Mouse (Mus musculus): ENCODE data around the gene Gm7168. TPM values are rescaled to one million over a fixed set of nuclear protein-coding genes. Genes with fewer than 3 reads are reported as not detected.
"Not testable (repeated sequence)": the region's sequence is repeated elsewhere in the genome, so short reads cannot be mapped to it uniquely, and the experiment has no call there.

Gm7168 gene
- polyA plus RNA-seq, 1 experiment from 2014 or later = not detected

DNA sequence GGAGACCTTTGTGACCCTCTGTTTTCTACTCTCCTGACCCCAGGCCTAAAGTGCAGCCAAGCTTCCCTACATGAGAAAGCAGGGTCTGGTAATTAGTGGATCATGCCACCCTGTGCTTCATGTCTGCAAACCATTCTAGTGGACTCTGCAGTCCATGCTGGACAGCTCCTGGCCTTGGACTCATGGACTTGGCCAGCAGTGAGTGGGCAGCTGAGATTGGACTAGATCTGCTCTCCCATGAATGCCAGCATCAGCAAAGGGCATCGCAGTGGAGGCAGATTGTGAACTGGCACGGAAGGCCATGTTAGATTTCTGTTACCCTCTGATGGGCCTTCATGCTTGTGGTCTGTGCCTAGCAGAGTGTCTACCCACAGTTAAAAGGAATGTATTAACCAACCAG is 12.8 kb upstream of the Gm7168 start:
- H3K4me1 ChIP-seq; H3K4me2 ChIP-seq; H3K4me3 ChIP-seq; H3K36me3 ChIP-seq; H3K27ac ChIP-seq; H3K9ac ChIP-seq; H3K9me3 ChIP-seq (replicated peaks); H3K27me3 ChIP-seq (replicated peaks); ATAC-seq: not testable (repeated sequence)
- WGBS (ENCODE audit: insufficient replicate concordance) = 80% methylated on average over 2 of the region's 2 CpGs

GRCm38 (mm10) chr17:13937787-13938186 is 10.4 kb upstream of the Gm7168 start:
- Histone ChIP-seq H3K9me3 (replicated peaks) (no peaks in the 10 kb centered on the region), H3K4me3 (no peak overlapping the region), H3K27me3 (replicated peaks) (no peaks in the 10 kb centered on the region), H3K4me1 (no peaks in the 10 kb centered on the region), H3K9ac (no peak overlapping the region), H3K36me3 (no peaks in the 10 kb centered on the region), H3K4me2 (no peak overlapping the region), H3K27ac (no peak overlapping the region)
- 82% methylated on average over 4 of the region's 4 CpGs for WGBS (ENCODE audit: insufficient replicate concordance)
- ATAC-seq = no peak

DNA sequence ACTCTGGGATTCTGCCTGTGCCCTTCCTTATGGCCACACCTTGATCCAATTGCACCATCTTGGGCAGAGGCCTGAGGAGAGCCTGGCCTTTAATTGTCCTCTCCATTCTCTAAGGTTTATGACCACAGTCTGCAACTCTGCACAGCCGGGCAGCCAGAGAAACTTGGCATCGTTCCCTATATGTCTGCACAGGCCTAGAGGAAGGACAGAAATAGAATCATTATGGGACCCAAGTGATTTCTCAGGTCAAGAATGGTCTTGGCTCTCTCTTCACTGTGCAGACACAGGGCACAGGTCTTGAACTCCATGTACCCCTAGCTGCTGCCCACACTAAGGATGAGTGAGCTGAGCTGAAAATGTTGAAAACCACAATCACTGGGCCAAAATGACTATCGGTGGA is 9.5 kb upstream of the Gm7168 start:
- WGBS (ENCODE audit: insufficient replicate concordance) = 73% methylated on average over 3 of the region's 3 CpGs
- no peaks in the 10 kb centered on the region for H3K27me3 ChIP-seq (replicated peaks)
- no peak overlapping the region for H3K27ac ChIP-seq
- no peak overlapping the region for H3K4me3 ChIP-seq
- no peaks in the 10 kb centered on the region for H3K36me3 ChIP-seq
- H3K4me2 ChIP-seq = no peak overlapping the region
- no peaks in the 10 kb centered on the region for H3K9me3 ChIP-seq (replicated peaks)
- no peak for ATAC-seq
- no peak overlapping the region for H3K9ac ChIP-seq
- no peaks in the 10 kb centered on the region for H3K4me1 ChIP-seq

GRCm38 (mm10) chr17:13939231-13939630 is 8.9 kb upstream of the Gm7168 start:
- not testable (repeated sequence) for H3K27ac ChIP-seq; H3K27me3 ChIP-seq (replicated peaks); H3K4me2 ChIP-seq; H3K4me3 ChIP-seq; H3K4me1 ChIP-seq; H3K9me3 ChIP-seq (replicated peaks); ATAC-seq; H3K36me3 ChIP-seq; H3K9ac ChIP-seq
- 69% methylated on average over 2 of the region's 2 CpGs for WGBS (ENCODE audit: insufficient replicate concordance)

DNA sequence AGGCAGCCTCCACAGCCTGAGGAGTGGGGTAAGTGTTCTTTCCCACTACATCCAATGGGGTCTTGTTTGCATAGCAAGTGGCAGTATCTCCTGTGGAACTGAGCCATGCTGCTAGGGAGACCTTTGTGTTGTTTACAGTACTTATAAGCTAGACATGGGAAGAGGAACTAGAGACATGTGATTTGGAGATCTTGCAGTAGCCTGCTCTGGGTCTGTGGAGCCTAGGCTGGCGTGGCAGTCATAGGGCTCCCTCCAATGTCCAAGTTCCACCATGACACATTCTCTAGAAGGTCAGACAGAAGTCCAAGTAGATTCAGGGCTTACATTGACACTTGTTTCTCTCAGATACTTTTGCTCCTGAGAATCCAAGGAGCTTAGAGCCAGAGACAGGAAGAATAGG is 7.7 kb upstream of the Gm7168 start:
- no peak for ATAC-seq
- Histone ChIP-seq H3K36me3 (no peaks in the 10 kb centered on the region), H3K4me2 (no peak overlapping the region), H3K9ac (no peak overlapping the region), H3K9me3 (replicated peaks) (no peaks in the 10 kb centered on the region), H3K4me1 (no peaks in the 10 kb centered on the region), H3K4me3 (no peak overlapping the region), H3K27me3 (replicated peaks) (no peaks in the 10 kb centered on the region), H3K27ac (no peak overlapping the region)
- 53% methylated on average over 1 of the region's 1 CpGs for WGBS (ENCODE audit: insufficient replicate concordance)

- H3K4me1 ChIP-seq; H3K36me3 ChIP-seq; H3K9ac ChIP-seq; H3K27ac ChIP-seq; ATAC-seq; H3K27me3 ChIP-seq (replicated peaks); H3K9me3 ChIP-seq (replicated peaks); H3K4me3 ChIP-seq; H3K4me2 ChIP-seq: not testable (repeated sequence)
- WGBS (ENCODE audit: insufficient replicate concordance) = 58% methylated on average over 1 of the region's 1 CpGs
Observed at GRCm38 (mm10) chr17:13951570-13951969, 3.4 kb downstream of the Gm7168 start.

DNA sequence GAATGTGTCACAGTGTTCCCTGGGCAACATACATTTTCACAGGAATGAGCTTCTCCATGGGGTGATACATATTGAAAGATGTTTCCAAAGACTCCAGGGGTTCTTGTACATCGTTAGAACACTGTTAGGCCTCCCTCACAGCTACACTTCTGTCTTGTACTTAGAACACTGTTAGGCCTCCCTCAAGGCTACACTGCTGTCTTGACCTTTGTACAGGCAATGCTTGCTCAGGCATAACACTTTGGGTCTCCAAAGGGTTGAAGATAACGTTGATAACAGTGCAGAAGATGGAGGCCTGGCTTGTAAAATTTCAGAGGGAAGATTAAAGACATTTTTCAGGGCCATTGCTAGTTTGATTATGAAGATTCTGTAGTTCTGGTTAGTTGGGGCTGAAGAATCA is 10.0 kb downstream of the Gm7168 start:
- not testable (repeated sequence) for H3K36me3 ChIP-seq; H3K27me3 ChIP-seq (replicated peaks); H3K4me1 ChIP-seq; H3K9me3 ChIP-seq (replicated peaks); H3K9ac ChIP-seq; H3K4me3 ChIP-seq; H3K27ac ChIP-seq; ATAC-seq; H3K4me2 ChIP-seq
- 33% methylated on average over 1 of the region's 2 CpGs for WGBS (ENCODE audit: insufficient replicate concordance)

- not testable (repeated sequence) for H3K4me3 ChIP-seq; ATAC-seq; H3K27ac ChIP-seq; H3K36me3 ChIP-seq; H3K9ac ChIP-seq; H3K4me2 ChIP-seq; H3K27me3 ChIP-seq (replicated peaks); H3K4me1 ChIP-seq; H3K9me3 ChIP-seq (replicated peaks)
- 75% methylated on average over 3 of the region's 3 CpGs for WGBS (ENCODE audit: insufficient replicate concordance)
Observed at GRCm38 (mm10) chr17:13962245-13962644, 14.1 kb downstream of the Gm7168 start.

DNA sequence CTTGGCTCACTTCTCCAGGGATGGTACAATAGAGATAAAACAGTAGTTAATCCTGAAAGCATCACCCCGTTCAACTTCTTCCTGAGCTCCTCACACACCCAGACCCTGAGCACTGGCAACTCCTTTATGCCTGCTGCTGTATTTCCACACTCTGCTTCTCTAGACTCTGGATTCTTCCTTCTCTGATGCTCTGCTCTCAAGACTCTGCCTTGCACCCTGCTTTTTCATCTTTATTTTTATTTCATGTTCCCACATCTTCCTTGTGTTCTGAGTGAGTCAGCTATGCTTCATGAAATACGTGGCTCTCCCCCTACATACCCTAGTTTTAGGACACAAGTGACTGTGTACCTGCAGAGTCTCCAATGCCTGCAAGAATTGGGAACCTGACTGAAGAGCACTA is 16.9 kb downstream of the Gm7168 start:
- H3K27me3 ChIP-seq (replicated peaks); H3K4me3 ChIP-seq; H3K27ac ChIP-seq; H3K36me3 ChIP-seq; H3K4me2 ChIP-seq; ATAC-seq; H3K9ac ChIP-seq; H3K4me1 ChIP-seq; H3K9me3 ChIP-seq (replicated peaks): not testable (repeated sequence)
- 6% methylated on average over 1 of the region's 2 CpGs for WGBS (ENCODE audit: insufficient replicate concordance)

GRCm38 (mm10) chr17:13969917-13970316 is 21.7 kb downstream of the Gm7168 start:
- H3K4me3 ChIP-seq; ATAC-seq; H3K4me1 ChIP-seq; H3K27ac ChIP-seq; H3K9me3 ChIP-seq (replicated peaks); H3K27me3 ChIP-seq (replicated peaks); H3K4me2 ChIP-seq; H3K9ac ChIP-seq; H3K36me3 ChIP-seq: not testable (repeated sequence)
- WGBS (ENCODE audit: insufficient replicate concordance) = 50% methylated on average over 1 of the region's 2 CpGs

- H3K4me1 ChIP-seq; H3K9ac ChIP-seq; H3K27me3 ChIP-seq (replicated peaks); H3K4me3 ChIP-seq; ATAC-seq; H3K9me3 ChIP-seq (replicated peaks); H3K4me2 ChIP-seq; H3K27ac ChIP-seq; H3K36me3 ChIP-seq: not testable (repeated sequence)
- WGBS (ENCODE audit: insufficient replicate concordance) = 58% methylated on average over 4 of the region's 5 CpGs
Observed at GRCm38 (mm10) chr17:13970796-13971195, 22.6 kb downstream of the Gm7168 start.

DNA sequence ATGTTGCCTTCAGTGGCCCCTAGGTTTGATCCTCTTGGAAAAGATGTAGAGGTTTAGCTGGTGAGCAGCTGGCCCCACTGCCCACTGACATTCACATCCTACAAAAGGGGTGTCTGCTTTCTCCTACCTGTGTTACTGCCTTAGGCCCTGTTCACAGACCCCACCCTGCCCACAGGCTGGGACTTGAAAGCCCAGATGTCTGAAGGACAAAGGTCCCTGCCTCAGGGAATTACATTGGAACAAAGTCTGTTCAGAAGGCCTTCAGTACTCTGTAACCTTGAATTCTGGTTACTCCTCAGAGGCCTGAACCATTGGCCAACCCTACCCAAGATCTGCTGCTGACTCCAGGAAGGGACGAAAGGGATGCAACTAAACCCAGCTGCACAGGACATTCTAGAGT is 39.5 kb downstream of the Gm7168 start:
- Histone ChIP-seq H3K27me3 (replicated peaks) (no peaks in the 10 kb centered on the region), H3K9ac (no peak overlapping the region), H3K9me3 (replicated peaks) (no peaks in the 10 kb centered on the region), H3K27ac (no peak overlapping the region), H3K36me3 (no peaks in the 10 kb centered on the region), H3K4me2 (no peak overlapping the region), H3K4me3 (no peak overlapping the region), H3K4me1 (no peaks in the 10 kb centered on the region)
- ATAC-seq = no peak
- whole genome bisulfite sequencing (ENCODE audit: insufficient replicate concordance) = 44% methylated on average over 1 of the region's 1 CpGs

DNA sequence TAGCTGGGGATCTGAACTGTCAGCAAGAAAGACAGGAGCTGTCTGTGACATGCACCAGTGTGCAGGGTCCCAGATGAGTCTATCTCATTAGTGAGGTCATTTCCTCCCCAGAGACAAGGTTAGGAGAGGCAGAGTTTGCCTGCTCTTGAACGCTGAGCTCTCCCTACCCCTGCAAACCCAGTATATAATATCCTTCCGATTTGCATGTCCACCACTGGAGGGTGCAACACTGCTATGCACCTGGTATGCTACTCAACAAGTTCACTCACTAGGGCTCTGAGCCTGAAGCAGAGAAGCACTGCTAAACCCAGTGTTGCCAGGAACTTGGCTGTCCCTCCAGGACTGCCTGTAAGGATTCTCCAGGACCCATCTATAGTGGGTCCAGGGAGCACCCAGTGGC is 45.3 kb downstream of the Gm7168 start:
- H3K36me3 ChIP-seq; H3K9ac ChIP-seq; H3K4me2 ChIP-seq; H3K4me1 ChIP-seq; H3K27me3 ChIP-seq (replicated peaks); ATAC-seq; H3K27ac ChIP-seq; H3K4me3 ChIP-seq; H3K9me3 ChIP-seq (replicated peaks): not testable (repeated sequence)
- WGBS (ENCODE audit: insufficient replicate concordance) = 34% methylated on average over 2 of the region's 2 CpGs

Data from liver, embryonic 12.5 days (tissue).